Mouse (Mus musculus) small intestine, adult 2 months (tissue): Measurements from ENCODE around the gene H2-Ab1.

Experiments used
- CTCF ChIP-seq: fragments of 200-500 bp; IDR thresholded peaks from 2 replicates; pipeline ENCODE4 v1.5.1; 2012; ENCODE audit warnings: low read depth, mild to moderate bottlenecking, control low read depth, inconsistent platforms, low read length, moderate library complexity, mixed read lengths; ENCODE audit not compliant: insufficient replicate concordance, insufficient read length; ENCODE audit errors: extremely low read depth
- POLR2A ChIP-seq: fragments of 200-500 bp; IDR thresholded peaks from 2 replicates; pipeline ENCODE4 v1.6.1; 2012; ENCODE audit warnings: low read depth, mild to moderate bottlenecking, control low read depth, inconsistent platforms, low read length, moderate library complexity

- no peak for TF ChIP-seq CTCF
- no peak for TF ChIP-seq POLR2A
These were observed 24.3 kb downstream of the H2-Ab1 start for GRCm38 (mm10) chr17:34281836-34282235.
